Mouse (Mus musculus) adrenal gland (tissue): ENCODE data around the gene Fbxo36.

Experiments used
- intact Hi-C: fragments of 180-260 bp; cut with DNase I; formaldehyde crosslinking; loops from one replicate; pipeline ENCODE4 v1.15.1; 2025
- long read RNA-seq, 2 experiments: library from polyadenylated mRNA; unstranded; transcript quantifications; one replicate each; pipeline ENCODE4 v2.0.0; 2020; ENCODE audit warnings: borderline replicate concordance in 1 of 2; ENCODE audit not compliant: insufficient replicate concordance in 1 of 2

Fbxo36 gene
- long read RNA-seq, experiment 1, transcript Fbxo36-201 (4 exons, 901 nt): major isoform, 47 of 50 reads
- long read RNA-seq, experiment 1, partial matches to known transcripts: 1 of 50 reads
- long read RNA-seq, experiment 1, other reads (novel, unspliced or antisense): 2 of 50 reads
- long read RNA-seq, experiment 2, transcript Fbxo36-201 (4 exons, 901 nt): major isoform, 47 of 54 reads
- long read RNA-seq, experiment 2, partial matches to known transcripts: 0 of 54 reads
- long read RNA-seq, experiment 2, other reads (novel, unspliced or antisense): 4 of 54 reads

GRCm38 (mm10) chr1:84839309-84840017 is at the start of gene Fbxo36:
Gene Fbxo36 (plus strand): TSS chr1:84839841.
- intact Hi-C loops: no loop called here

- intact Hi-C loops: no loop called here
Observed at GRCm38 (mm10) chr1:84791393-84791792, 48.2 kb upstream of the Fbxo36 start.

GRCm38 (mm10) chr1:84795335-84795734 is 44.3 kb upstream of the Fbxo36 start:
- intact Hi-C loops: no loop called here

- intact Hi-C loops: no loop called here
Observed at GRCm38 (mm10) chr1:84799166-84799565, 40.5 kb upstream of the Fbxo36 start.

GRCm38 (mm10) chr1:84803788-84804187 is 35.9 kb upstream of the Fbxo36 start:
- intact Hi-C loops: no loop called here

GRCm38 (mm10) chr1:84817596-84817995 is 22.0 kb upstream of the Fbxo36 start:
- intact Hi-C loops: no loop called here

GRCm38 (mm10) chr1:84825091-84825490 is 14.6 kb upstream of the Fbxo36 start:
- intact Hi-C loops: no loop called here

GRCm38 (mm10) chr1:84837523-84838145 is 2.0 kb upstream of the Fbxo36 start:
- intact Hi-C loops: no loop called here

- intact Hi-C loops: no loop called here
Observed at GRCm38 (mm10) chr1:84838156-84838555, 1.5 kb upstream of the Fbxo36 start.

- intact Hi-C loops: no loop called here
Observed at GRCm38 (mm10) chr1:84838621-84839151, 955 bp upstream of the Fbxo36 start.

GRCm38 (mm10) chr1:84840018-84840664 is 500 bp downstream of the Fbxo36 start, which contains the start of gene Trip12:
Gene Trip12 (minus strand): TSS chr1:84840516.
- intact Hi-C loops: no loop called here

- intact Hi-C loops: no loop called here
Observed at GRCm38 (mm10) chr1:84841061-84841460, 1.4 kb downstream of the Fbxo36 start.

- intact Hi-C loops: no loop called here
Observed at GRCm38 (mm10) chr1:84843366-84843765, 3.7 kb downstream of the Fbxo36 start.

GRCm38 (mm10) chr1:84847698-84848097 is 8.1 kb downstream of the Fbxo36 start:
- intact Hi-C loops: no loop called here

- intact Hi-C loops: no loop called here
Observed at GRCm38 (mm10) chr1:84848335-84848734, 8.7 kb downstream of the Fbxo36 start.

GRCm38 (mm10) chr1:84848801-84849455 is 9.3 kb downstream of the Fbxo36 start:
- intact Hi-C loops: no loop called here

GRCm38 (mm10) chr1:84849804-84850203 is 10.2 kb downstream of the Fbxo36 start:
- intact Hi-C loops: no loop called here

GRCm38 (mm10) chr1:84850471-84850870 is 10.8 kb downstream of the Fbxo36 start:
- intact Hi-C loops: no loop called here

GRCm38 (mm10) chr1:84851512-84852235 is 12.0 kb downstream of the Fbxo36 start:
- intact Hi-C loops: no loop called here

GRCm38 (mm10) chr1:84853721-84854120 is 14.1 kb downstream of the Fbxo36 start:
- intact Hi-C loops: no loop called here
